Mouse (Mus musculus): Measurements from ENCODE around the gene Vwa2.

The Vwa2 gene

GRCm38 (mm10) chr19:56908472-56909270 is 34.6 kb downstream of the Vwa2 start:
- DNase-seq: peak; percentile 79

- no peak for DNase-seq
These were observed 36.5 kb downstream of the Vwa2 start for GRCm38 (mm10) chr19:56910561-56910960.

GRCm38 (mm10) chr19:56913761-56914160 is 39.7 kb downstream of the Vwa2 start:
- no peak for DNase-seq

GRCm38 (mm10) chr19:56914658-56915057 is 40.6 kb downstream of the Vwa2 start:
- DNase-seq: no peak

GRCm38 (mm10) chr19:56915084-56915483 is 41.0 kb downstream of the Vwa2 start:
- DNase-seq: peak; percentile 73

GRCm38 (mm10) chr19:56919628-56920027 is 45.6 kb downstream of the Vwa2 start:
- peak; percentile 95 for DNase-seq

- no peak for DNase-seq
These were observed 46.2 kb downstream of the Vwa2 start for GRCm38 (mm10) chr19:56920232-56920631.

- DNase-seq: no peak
These were observed 47.7 kb downstream of the Vwa2 start for GRCm38 (mm10) chr19:56921744-56922143.

- no peak for DNase-seq
These were observed 55.3 kb downstream of the Vwa2 start for GRCm38 (mm10) chr19:56929392-56929791.

GRCm38 (mm10) chr19:56930029-56930428 is 56.0 kb downstream of the Vwa2 start:
- DNase-seq: no peak

GRCm38 (mm10) chr19:56933800-56934199 is 59.8 kb downstream of the Vwa2 start:
- DNase-seq: no peak

- no peak for DNase-seq
These were observed 61.1 kb downstream of the Vwa2 start for GRCm38 (mm10) chr19:56935111-56935510.

GRCm38 (mm10) chr19:56935777-56936176 is 61.7 kb downstream of the Vwa2 start:
- DNase-seq: no peak

- no peak for DNase-seq
These were observed 62.2 kb downstream of the Vwa2 start for GRCm38 (mm10) chr19:56936253-56936652.

GRCm38 (mm10) chr19:56937911-56938310 is 63.9 kb downstream of the Vwa2 start:
- DNase-seq: no peak

- DNase-seq: peak; percentile 73
These were observed 65.8 kb downstream of the Vwa2 start for GRCm38 (mm10) chr19:56939826-56940225.

GRCm38 (mm10) chr19:56940507-56940906 is 66.5 kb downstream of the Vwa2 start:
- peak; percentile 74 for DNase-seq

GRCm38 (mm10) chr19:56942216-56942615 is 68.2 kb downstream of the Vwa2 start:
- DNase-seq: no peak

- peak; percentile 77 for DNase-seq
These were observed 70.2 kb downstream of the Vwa2 start for GRCm38 (mm10) chr19:56944211-56944610.

GRCm38 (mm10) chr19:56944826-56945225 is 70.8 kb downstream of the Vwa2 start:
- no peak for DNase-seq

GRCm38 (mm10) chr19:56945621-56946020 is 71.6 kb downstream of the Vwa2 start:
- no peak for DNase-seq

GRCm38 (mm10) chr19:56946277-56946676 is 72.2 kb downstream of the Vwa2 start:
- DNase-seq: no peak

- no peak for DNase-seq
These were observed 72.7 kb downstream of the Vwa2 start for GRCm38 (mm10) chr19:56946727-56947126.

GRCm38 (mm10) chr19:56947971-56948610 is 74.0 kb downstream of the Vwa2 start:
- DNase-seq: no peak
